Mouse (Mus musculus): ENCODE data around the gene Selenoo. TPM values are rescaled to one million over a fixed set of nuclear protein-coding genes. Genes with fewer than 3 reads are reported as not detected.

Gene Selenoo
- 6.4 TPM for polyA plus RNA-seq (2014; fragmentation: Illumina TruSeq; extraction: RNeasy Lipid Tissue Mini Kit (QIAGEN cat#74804); ENCODE audit: low read depth, low replicate concordance)

DNA sequence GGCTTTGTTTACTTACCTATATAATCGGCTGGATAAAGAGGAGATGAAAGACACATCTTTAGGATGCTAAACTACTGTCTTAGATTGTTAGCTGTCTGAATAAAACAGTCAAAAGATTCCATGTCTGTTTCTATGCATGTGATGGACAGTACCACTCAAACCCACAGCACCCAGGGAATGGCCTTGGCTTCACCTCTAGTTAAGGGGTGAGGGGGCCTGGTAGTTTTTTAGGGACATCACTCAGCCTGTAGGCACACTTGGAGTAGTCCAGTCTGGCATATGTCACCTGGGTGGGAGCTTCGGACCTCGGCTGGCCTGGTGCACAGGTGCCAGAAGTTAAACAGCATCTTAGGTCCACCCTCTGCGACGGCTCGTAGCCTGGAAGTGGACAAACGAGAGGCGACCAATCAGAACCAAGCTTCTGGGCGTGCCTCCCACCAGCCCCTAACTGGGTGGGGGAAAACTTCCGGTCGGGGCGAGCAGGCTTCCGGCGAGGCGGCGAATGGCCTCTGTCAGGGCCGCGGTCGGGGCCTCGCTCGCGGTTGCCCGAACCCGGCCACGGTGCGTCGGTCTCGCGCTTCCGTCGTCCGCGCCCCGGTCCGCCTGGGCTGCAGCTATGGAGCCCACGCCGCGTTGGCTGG is at the start of gene Selenoo:
TSS of gene Selenoo (plus strand) at position 478 of the 641 bp plus-strand sequence.

GRCm38 (mm10) chr15:89059161-89059931 is 29.5 kb upstream of the Selenoo start, which contains the start of gene Panx2:
Panx2 (plus strand) TSS chr15:89059734.

GRCm38 (mm10) chr15:89074613-89075477 is 14.0 kb upstream of the Selenoo start, which contains the start of gene Trabd:
Trabd (plus strand) TSS chr15:89075124.

DNA sequence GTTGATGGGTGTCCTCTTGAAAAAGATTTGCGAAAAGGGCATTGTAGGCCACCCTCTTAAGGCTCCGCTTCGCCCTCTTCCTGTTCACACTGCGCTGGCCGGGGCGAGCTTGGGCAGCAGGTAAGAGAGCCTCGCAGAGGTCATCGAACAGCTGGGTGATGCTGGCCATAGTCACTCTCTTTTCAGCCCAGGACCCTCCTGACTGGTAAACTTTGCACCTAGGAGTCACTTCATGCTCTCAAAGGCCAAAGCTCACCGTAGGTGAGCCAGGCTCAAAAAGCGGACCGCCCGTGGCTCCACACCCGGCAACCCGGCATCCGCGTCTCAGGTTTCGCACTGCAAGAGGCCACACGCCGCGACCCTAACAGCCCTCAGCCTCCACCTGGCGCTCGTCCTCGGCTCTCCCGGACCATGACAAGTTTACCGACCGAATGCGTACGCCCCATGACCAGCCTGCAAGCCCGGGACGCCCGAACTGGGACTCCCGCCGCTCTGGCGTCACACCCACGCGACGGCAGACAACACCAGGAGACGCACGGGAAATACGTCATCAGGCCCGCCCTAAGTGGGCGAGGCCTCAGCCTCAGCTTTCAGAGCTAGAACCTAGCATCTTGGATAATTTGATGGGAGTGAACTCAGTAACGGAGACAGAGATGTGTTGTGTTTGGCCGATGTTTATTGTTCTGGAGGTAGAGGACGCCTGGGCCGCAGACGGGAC is 33.9 kb downstream of the Selenoo start, which contains the start of gene Tubgcp6:
TSS of gene Tubgcp6 (minus strand) at position 464 of the 718 bp plus-strand sequence.

DNA sequence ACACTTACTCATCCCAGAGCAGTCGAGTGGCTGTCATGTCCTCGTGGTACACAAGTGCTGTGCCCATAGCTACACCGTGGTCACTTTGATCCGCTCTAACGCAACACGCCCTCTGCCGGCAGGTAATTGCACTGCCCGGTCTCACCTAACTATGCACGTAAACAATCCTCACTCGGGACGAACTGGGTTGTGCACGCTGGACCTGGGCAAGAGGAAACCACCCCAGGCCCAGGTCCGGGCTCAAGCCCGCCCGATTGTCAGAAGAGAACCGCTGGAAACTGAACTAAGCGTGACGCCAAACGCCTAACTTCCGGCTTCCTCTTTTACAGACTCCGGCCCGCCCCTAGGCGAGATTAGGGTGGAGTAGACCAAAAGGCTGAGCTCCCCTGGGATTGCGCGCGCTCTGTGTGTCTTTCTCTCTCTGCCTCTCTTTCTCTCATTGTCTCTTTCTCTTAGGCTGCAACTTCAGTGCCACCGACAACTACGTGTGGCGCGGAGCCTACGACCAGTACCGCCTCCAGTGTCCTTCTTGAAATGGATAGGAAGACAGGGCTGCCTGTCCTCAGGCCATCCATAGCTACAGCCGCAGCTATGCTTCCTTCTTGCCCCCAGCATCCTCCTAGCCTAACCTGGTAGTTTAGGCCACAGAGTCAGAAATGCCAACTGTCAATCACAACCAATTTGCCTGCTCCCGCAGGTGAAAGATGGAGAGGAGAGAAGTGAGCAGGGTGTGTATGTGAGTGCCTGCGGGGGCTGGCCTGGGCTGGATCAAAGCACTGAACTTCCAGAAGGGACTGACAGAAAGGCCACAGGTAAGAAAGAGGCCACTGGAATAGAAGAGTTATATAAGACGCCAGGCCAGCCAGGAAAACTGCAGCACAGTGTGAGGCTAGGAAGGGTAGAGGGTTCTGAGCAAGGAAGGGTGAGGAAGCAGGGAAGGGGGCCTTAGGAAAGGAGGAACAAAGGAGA is 39.8 kb downstream of the Selenoo start, which contains the start of gene Hdac10:
TSS of gene Hdac10 (minus strand) at position 319 of the 969 bp plus-strand sequence.

DNA sequence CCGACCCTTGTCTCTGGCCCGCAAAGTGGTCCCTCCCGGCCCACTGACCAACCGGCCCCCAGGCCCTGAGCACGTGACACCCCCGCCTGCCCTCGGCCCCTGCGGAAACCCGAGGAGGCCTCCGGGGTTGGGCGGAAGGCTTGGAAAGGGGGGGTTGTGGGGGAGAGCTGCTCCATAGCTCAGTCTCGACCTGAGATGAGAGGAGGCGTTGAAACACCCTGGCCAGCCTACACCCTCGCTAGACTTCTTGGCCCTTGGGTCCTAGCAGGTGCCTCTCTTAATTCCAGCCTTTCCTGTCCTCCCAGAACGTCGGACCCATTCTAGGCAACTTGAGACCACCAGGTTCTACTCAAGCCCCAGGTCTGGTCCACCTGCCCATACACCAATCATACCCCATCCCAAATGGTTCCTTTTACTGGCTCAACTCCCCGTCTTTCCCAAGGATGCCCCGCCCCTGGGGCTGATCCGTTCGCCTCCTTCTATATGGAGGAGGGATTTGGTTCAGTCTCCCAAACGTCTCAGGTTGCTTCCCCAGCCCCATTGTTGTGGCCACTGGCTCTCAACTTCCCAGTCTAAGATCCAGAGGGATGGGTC is 51.9 kb downstream of the Selenoo start, which contains the start of gene Mapk12:
TSS of gene Mapk12 (minus strand) at position 45 of the 594 bp plus-strand sequence.

GRCm38 (mm10) chr15:89149271-89150040 is 60.6 kb downstream of the Selenoo start, which contains the start of gene Mapk11:
Mapk11 (minus strand) TSS chr15:89149628.

Other genes starting within 250 kb of the Selenoo start
- gene Pim3, start 226.9 kb upstream of the Selenoo start, polyA plus RNA-seq (2014; fragmentation: Illumina TruSeq; extraction: RNeasy Lipid Tissue Mini Kit (QIAGEN cat#74804); ENCODE audit: low read depth, low replicate concordance), result 2.9 TPM
- gene Ttll8, start 134.7 kb upstream of the Selenoo start, polyA plus RNA-seq (2014; fragmentation: Illumina TruSeq; extraction: RNeasy Lipid Tissue Mini Kit (QIAGEN cat#74804); ENCODE audit: low read depth, low replicate concordance), result not detected
- gene Mlc1, start 110.1 kb upstream of the Selenoo start, polyA plus RNA-seq (2014; fragmentation: Illumina TruSeq; extraction: RNeasy Lipid Tissue Mini Kit (QIAGEN cat#74804); ENCODE audit: low read depth, low replicate concordance), result not detected
- gene Mov10l1, start 106.2 kb upstream of the Selenoo start, polyA plus RNA-seq (2014; fragmentation: Illumina TruSeq; extraction: RNeasy Lipid Tissue Mini Kit (QIAGEN cat#74804); ENCODE audit: low read depth, low replicate concordance), result not detected
- not detected for gene Panx2, start 29.4 kb upstream of the Selenoo start, polyA plus RNA-seq (2014; fragmentation: Illumina TruSeq; extraction: RNeasy Lipid Tissue Mini Kit (QIAGEN cat#74804); ENCODE audit: low read depth, low replicate concordance)
- gene Trabd, start 14.0 kb upstream of the Selenoo start, polyA plus RNA-seq (2014; fragmentation: Illumina TruSeq; extraction: RNeasy Lipid Tissue Mini Kit (QIAGEN cat#74804); ENCODE audit: low read depth, low replicate concordance), result 4.7 TPM
- 1.4 TPM for gene Tubgcp6, start 34.0 kb downstream of the Selenoo start, polyA plus RNA-seq (2014; fragmentation: Illumina TruSeq; extraction: RNeasy Lipid Tissue Mini Kit (QIAGEN cat#74804); ENCODE audit: low read depth, low replicate concordance)
- gene Hdac10, start 39.6 kb downstream of the Selenoo start, polyA plus RNA-seq (2014; fragmentation: Illumina TruSeq; extraction: RNeasy Lipid Tissue Mini Kit (QIAGEN cat#74804); ENCODE audit: low read depth, low replicate concordance), result 0.63 TPM
- gene Mapk12, start 51.6 kb downstream of the Selenoo start, polyA plus RNA-seq (2014; fragmentation: Illumina TruSeq; extraction: RNeasy Lipid Tissue Mini Kit (QIAGEN cat#74804); ENCODE audit: low read depth, low replicate concordance), result 1.2 TPM
- 0.41 TPM for gene Mapk11, start 60.5 kb downstream of the Selenoo start, polyA plus RNA-seq (2014; fragmentation: Illumina TruSeq; extraction: RNeasy Lipid Tissue Mini Kit (QIAGEN cat#74804); ENCODE audit: low read depth, low replicate concordance)
- 8.3 TPM for gene Plxnb2, start 91.7 kb downstream of the Selenoo start, polyA plus RNA-seq (2014; fragmentation: Illumina TruSeq; extraction: RNeasy Lipid Tissue Mini Kit (QIAGEN cat#74804); ENCODE audit: low read depth, low replicate concordance)
- 0.66 TPM for gene Dennd6b, start 107.4 kb downstream of the Selenoo start, polyA plus RNA-seq (2014; fragmentation: Illumina TruSeq; extraction: RNeasy Lipid Tissue Mini Kit (QIAGEN cat#74804); ENCODE audit: low read depth, low replicate concordance)
- 12.7 TPM for gene Ppp6r2, start 122.5 kb downstream of the Selenoo start, polyA plus RNA-seq (2014; fragmentation: Illumina TruSeq; extraction: RNeasy Lipid Tissue Mini Kit (QIAGEN cat#74804); ENCODE audit: low read depth, low replicate concordance)
- 4.3 TPM for gene Sbf1, start 226.2 kb downstream of the Selenoo start, polyA plus RNA-seq (2014; fragmentation: Illumina TruSeq; extraction: RNeasy Lipid Tissue Mini Kit (QIAGEN cat#74804); ENCODE audit: low read depth, low replicate concordance)
- not detected for gene Adm2, start 233.6 kb downstream of the Selenoo start, polyA plus RNA-seq (2014; fragmentation: Illumina TruSeq; extraction: RNeasy Lipid Tissue Mini Kit (QIAGEN cat#74804); ENCODE audit: low read depth, low replicate concordance)
- not detected for gene Miox, start 245.3 kb downstream of the Selenoo start, polyA plus RNA-seq (2014; fragmentation: Illumina TruSeq; extraction: RNeasy Lipid Tissue Mini Kit (QIAGEN cat#74804); ENCODE audit: low read depth, low replicate concordance)

All from sigmoid colon, adult 10 weeks (tissue).